Mouse (Mus musculus): ENCODE results near the gene Vps4b.

GRCm38 (mm10) chr1:106815265-106815664 lies 18.7 kb upstream of the Vps4b start:
- no peak for TF ChIP-seq CTCF (IDR thresholded peaks at IDR 0.05; ENCODE audit: insufficient read depth, low read depth, low read length)
- no peak for TF ChIP-seq POLR2A (IDR thresholded peaks at IDR 0.05; ENCODE audit: insufficient read depth, low read depth, low read length)

Measured in olfactory bulb, adult 2 months (tissue).